Mouse (Mus musculus) lung, embryonic 16.5 days (tissue): Measurements from ENCODE around the gene Erc1. TPM values are rescaled to one million over a fixed set of nuclear protein-coding genes. Genes with fewer than 3 reads are reported as not detected.

Source experiments
- ATAC-seq: fragments of 200-750 bp; cut with Nextera tagmentation; 2 replicates; pipeline ENCODE4 v1.8.0; 2017; ENCODE audit warnings: low read depth, mild to moderate bottlenecking, moderate library complexity
- H3K27ac ChIP-seq: fragments of 300-500 bp; sonication (generic); 2 replicates; pipeline ENCODE4 v1.5.1; 2014; ENCODE audit warnings: mild to moderate bottlenecking, control low read depth, low read length
- H3K27me3 ChIP-seq: fragments of 300-500 bp; sonication (generic); 2 replicates; pipeline ENCODE4 v1.6.1; 2014; ENCODE audit warnings: low read depth, low read length, mixed read lengths; ENCODE audit not compliant: control insufficient read depth, insufficient read depth
- H3K36me3 ChIP-seq: fragments of 300-500 bp; sonication (generic); 2 replicates; pipeline ENCODE4 v1.6.1; 2014; ENCODE audit warnings: low read length; ENCODE audit not compliant: control insufficient read depth, insufficient read depth
- H3K4me1 ChIP-seq: fragments of 300-500 bp; sonication (generic); replicated peaks from 2 replicates; pipeline ENCODE4 v1.6.1; 2014; ENCODE audit warnings: low read length, mixed read lengths; ENCODE audit not compliant: control insufficient read depth, insufficient read depth
- H3K4me2 ChIP-seq: fragments of 300-500 bp; sonication (generic); 2 replicates; pipeline ENCODE4 v1.6.1; 2014; ENCODE audit warnings: low read depth, low read length, control low read depth
- H3K4me3 ChIP-seq: fragments of 300-500 bp; sonication (generic); 2 replicates; pipeline ENCODE4 v1.5.1; 2014; ENCODE audit warnings: mild to moderate bottlenecking, low read length, control low read depth
- H3K9ac ChIP-seq: fragments of 300-500 bp; sonication (generic); 2 replicates; pipeline ENCODE4 v1.6.1; 2014; ENCODE audit warnings: low read length, control low read depth
- H3K9me3 ChIP-seq: fragments of 300-500 bp; sonication (generic); 2 replicates; pipeline ENCODE4 v1.6.1; 2016; ENCODE audit warnings: low read length; ENCODE audit not compliant: control insufficient read depth
- WGBS: fragments of 180-500 bp; shearing (Covaris S2); extraction: QIAGEN DNeasy Blood & Tissue Kit; methylation state at CpG from one replicate; pipeline ENCODE4 v1.1.7; 2014; 5-methylcytosine and 5-hydroxymethylcytosine counted together
- polyA plus RNA-seq: library from polyadenylated mRNA; unstranded; fragments of >200 nt; fragmentation: Nextera tagmentation; extraction: Ambion mirVana; gene quantifications from 2 replicates; pipeline ENCODE4 v1.2.1, GENCODE M21; 2015

Gene Erc1
- polyA plus RNA-seq, 1 experiment from 2014 or later: 14.2 TPM

- Histone ChIP-seq H3K27ac (no peak overlapping the region), H3K9ac (no peak overlapping the region), H3K4me3 (no peak overlapping the region), H3K4me2 (no peak overlapping the region), H3K4me1 (no peaks in the 10 kb centered on the region), H3K36me3 (peaks cover 9% of the 10 kb centered on the region), H3K9me3 (no peaks in the 10 kb centered on the region), H3K27me3 (no peaks in the 10 kb centered on the region)
- 64% methylated on average over 4 of the region's 4 CpGs for WGBS
- ATAC-seq: no peak
These were observed 109.2 kb downstream of the Erc1 start for GRCm38 (mm10) chr6:119738638-119739375.

GRCm38 (mm10) chr6:119737716-119738115, 110.3 kb downstream of the Erc1 start:
- Histone ChIP-seq H3K4me3 (no peak overlapping the region), H3K9me3 (no peaks in the 10 kb centered on the region), H3K27ac (no peak overlapping the region)

GRCm38 (mm10) chr6:119735937-119736336, 112.0 kb downstream of the Erc1 start:
- WGBS: 62% methylated on average over 2 of the region's 2 CpGs
- Histone ChIP-seq H3K36me3 (no peaks in the 10 kb centered on the region), H3K9ac (no peak overlapping the region), H3K4me1 (no peaks in the 10 kb centered on the region), H3K27me3 (no peaks in the 10 kb centered on the region), H3K9me3 (no peaks in the 10 kb centered on the region), H3K27ac (no peak overlapping the region), H3K4me2 (no peak overlapping the region), H3K4me3 (no peak overlapping the region)
- ATAC-seq: no peak

More at GRCm38 (mm10) chr6:119737716-119738115, 110.3 kb downstream of the Erc1 start:
- 91% methylated on average over 4 of the region's 4 CpGs for WGBS
- Histone ChIP-seq H3K4me1 (no peaks in the 10 kb centered on the region), H3K36me3 (peaks cover 3% of the 10 kb centered on the region; the same call in 1 of the 2 replicates), H3K27me3 (no peaks in the 10 kb centered on the region), H3K4me2 (no peak overlapping the region), H3K9ac (no peak overlapping the region)
- no peak for ATAC-seq

GRCm38 (mm10) chr6:119731155-119731554, 116.8 kb downstream of the Erc1 start:
- H3K9me3 ChIP-seq: no peaks in the 10 kb centered on the region

GRCm38 (mm10) chr6:119715234-119715633, 132.7 kb downstream of the Erc1 start:
- Histone ChIP-seq H3K4me2 (no peak overlapping the region), H3K4me3 (no peak overlapping the region), H3K9me3 (no peaks in the 10 kb centered on the region), H3K36me3 (no peaks in the 10 kb centered on the region), H3K9ac (no peak overlapping the region), H3K27ac (no peak overlapping the region), H3K27me3 (no peaks in the 10 kb centered on the region), H3K4me1 (no peaks in the 10 kb centered on the region)
- no peak for ATAC-seq
- WGBS: 92% methylated on average over 2 of the region's 2 CpGs

More at GRCm38 (mm10) chr6:119731155-119731554, 116.8 kb downstream of the Erc1 start:
- no peaks in the 10 kb centered on the region for H3K36me3 ChIP-seq
- 89% methylated on average over 2 of the region's 2 CpGs for WGBS
- H3K9ac ChIP-seq: no peak overlapping the region
- H3K4me1 ChIP-seq: no peaks in the 10 kb centered on the region
- no peak overlapping the region for H3K27ac ChIP-seq
- H3K27me3 ChIP-seq: no peaks in the 10 kb centered on the region
- no peak overlapping the region for H3K4me2 ChIP-seq
- H3K4me3 ChIP-seq: no peak overlapping the region
- no peak for ATAC-seq

- Histone ChIP-seq H3K9me3 (no peaks in the 10 kb centered on the region), H3K4me3 (no peak overlapping the region), H3K4me2 (no peak overlapping the region), H3K4me1 (no peaks in the 10 kb centered on the region), H3K27me3 (no peaks in the 10 kb centered on the region), H3K27ac (no peak overlapping the region), H3K36me3 (no peaks in the 10 kb centered on the region), H3K9ac (no peak overlapping the region)
- no peak; the same call in 1 of the 2 replicates for ATAC-seq
- 52% methylated on average over 2 of the region's 2 CpGs for WGBS
These were observed 134.0 kb downstream of the Erc1 start for GRCm38 (mm10) chr6:119713961-119714360.

GRCm38 (mm10) chr6:119712486-119712885, 135.5 kb downstream of the Erc1 start:
- ATAC-seq: no peak

GRCm38 (mm10) chr6:119711649-119712305, 136.2 kb downstream of the Erc1 start:
- WGBS: 66% methylated on average over 8 of the region's 8 CpGs
- Histone ChIP-seq H3K4me2 (no peak overlapping the region), H3K27ac (no peak overlapping the region), H3K9me3 (no peaks in the 10 kb centered on the region), H3K4me3 (no peak overlapping the region), H3K9ac (no peak overlapping the region), H3K27me3 (no peaks in the 10 kb centered on the region), H3K36me3 (no peaks in the 10 kb centered on the region), H3K4me1 (no peaks in the 10 kb centered on the region)
- ATAC-seq: no peak

More at GRCm38 (mm10) chr6:119712486-119712885, 135.5 kb downstream of the Erc1 start:
- Histone ChIP-seq H3K27ac (no peak overlapping the region), H3K4me3 (no peak overlapping the region), H3K4me1 (no peaks in the 10 kb centered on the region), H3K27me3 (no peaks in the 10 kb centered on the region), H3K36me3 (no peaks in the 10 kb centered on the region), H3K4me2 (no peak overlapping the region), H3K9me3 (no peaks in the 10 kb centered on the region), H3K9ac (no peak overlapping the region)
- 82% methylated on average over 1 of the region's 1 CpGs for WGBS

- no peak overlapping the region for H3K4me3 ChIP-seq
- no peak overlapping the region for H3K9ac ChIP-seq
- H3K27me3 ChIP-seq: no peaks in the 10 kb centered on the region
- H3K4me2 ChIP-seq: no peak overlapping the region
- no peak overlapping the region for H3K27ac ChIP-seq
- ATAC-seq: no peak
- no peaks in the 10 kb centered on the region for H3K9me3 ChIP-seq
- H3K36me3 ChIP-seq: no peaks in the 10 kb centered on the region
- H3K4me1 ChIP-seq: no peaks in the 10 kb centered on the region
These were observed 138.4 kb downstream of the Erc1 start for GRCm38 (mm10) chr6:119709552-119709951.
